Mouse (Mus musculus): ENCODE measurements around the gene Skiv2l.
"Not testable (repeated sequence)": the region's sequence is repeated elsewhere in the genome, so short reads cannot be mapped to it uniquely, and the experiment has no call there.

- not testable (repeated sequence) for TF ChIP-seq CTCF, EP300 (IDR thresholded peaks at IDR 0.05; ENCODE audit: low read depth)
Observed at GRCm38 (mm10) chr17:34802756-34803155, 47.3 kb downstream of the Skiv2l start.
